Mouse (Mus musculus) lung, adult 2 months (tissue): Measurements from ENCODE around the gene Adgrl3.

Experiments used
- CTCF ChIP-seq: fragments of 200-500 bp; IDR thresholded peaks from 2 replicates; pipeline ENCODE4 v1.5.1; 2011; ENCODE audit warnings: mild to moderate bottlenecking, low read length, control low read depth; ENCODE audit not compliant: insufficient read depth
- POLR2A ChIP-seq: fragments of 200-500 bp; IDR thresholded peaks from 2 replicates; pipeline ENCODE4 v1.6.1; 2011; ENCODE audit warnings: low read depth, mild to moderate bottlenecking, control low read depth, low read length, borderline replicate concordance; ENCODE audit errors: extremely low read depth

DNA sequence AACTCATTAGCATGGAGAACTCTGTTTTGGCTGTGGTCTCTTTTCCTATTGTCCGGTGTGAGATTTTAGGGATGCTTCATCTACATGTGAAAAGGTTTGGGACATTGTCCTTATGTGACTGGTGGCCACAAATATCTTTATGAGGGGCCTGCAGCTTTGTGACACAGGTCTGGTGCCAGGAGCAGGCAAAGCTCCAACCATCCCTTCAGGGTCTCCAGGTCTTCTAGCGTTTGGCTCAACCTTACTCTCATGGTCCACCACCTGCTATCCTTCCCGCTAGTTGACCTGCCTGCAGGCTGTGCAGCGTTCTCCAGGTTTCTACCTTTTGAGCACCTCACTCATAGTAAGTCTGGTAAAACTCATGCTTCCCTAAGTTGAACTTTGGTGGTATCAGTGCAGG lies 77.2 kb downstream of the Adgrl3 start:
- TF ChIP-seq POLR2A (no peak), CTCF (no peak)
